Mouse (Mus musculus) layer of hippocampus, adult 9-10 months (tissue): Measurements from ENCODE around the gene Gm11032.
A peak's percentile ranks its signal among the peaks of the same experiment; 100 is the strongest.
"Not testable (repeated sequence)": the region's sequence is repeated elsewhere in the genome, so short reads cannot be mapped to it uniquely, and the experiment has no call there.

ENCODE experiments used
- DNase-seq: peaks from one replicate; pipeline ENCODE4 v3.0.0; 2022; ENCODE audit warnings: low spot score

Gene Gm11032

GRCm38 (mm10) chr11:4620017-4620485 lies at the start of gene Gm11032:
Gene Gm11032 (plus strand): TSS chr11:4620067.
- no peak for DNase-seq

GRCm38 (mm10) chr11:4571491-4571901 lies 48.4 kb upstream of the Gm11032 start:
- peak; percentile 16 for DNase-seq

DNA sequence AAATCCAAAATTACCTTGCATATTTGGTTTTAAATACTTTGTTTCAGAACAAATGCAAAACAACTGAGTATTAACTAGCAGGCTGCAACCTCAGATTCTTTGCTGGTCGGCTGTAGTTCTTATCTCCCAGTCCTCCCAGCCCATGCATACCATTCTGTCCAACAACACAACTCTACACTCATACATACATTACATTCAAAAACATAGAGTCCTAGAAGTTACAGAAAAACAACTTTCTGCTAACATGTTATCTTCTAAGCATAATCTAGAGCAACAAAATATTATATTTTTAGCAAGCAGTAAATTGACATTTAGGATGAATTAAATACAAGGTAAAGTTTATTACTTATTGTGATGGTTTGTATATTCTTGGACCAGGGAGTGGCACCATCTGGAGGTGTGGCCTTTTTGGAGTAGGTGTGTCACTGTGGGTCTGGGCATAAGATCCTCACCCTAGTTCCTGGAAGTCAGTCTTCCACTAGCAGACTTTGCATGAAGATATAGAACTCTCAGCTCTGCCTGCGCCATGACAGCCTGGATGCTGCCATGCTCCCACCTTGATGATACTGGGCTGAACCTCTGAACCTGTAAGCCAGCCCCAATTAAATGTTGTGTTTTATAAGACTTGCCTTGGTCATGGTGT lies 43.7 kb upstream of the Gm11032 start:
- not testable (repeated sequence) for DNase-seq

DNA sequence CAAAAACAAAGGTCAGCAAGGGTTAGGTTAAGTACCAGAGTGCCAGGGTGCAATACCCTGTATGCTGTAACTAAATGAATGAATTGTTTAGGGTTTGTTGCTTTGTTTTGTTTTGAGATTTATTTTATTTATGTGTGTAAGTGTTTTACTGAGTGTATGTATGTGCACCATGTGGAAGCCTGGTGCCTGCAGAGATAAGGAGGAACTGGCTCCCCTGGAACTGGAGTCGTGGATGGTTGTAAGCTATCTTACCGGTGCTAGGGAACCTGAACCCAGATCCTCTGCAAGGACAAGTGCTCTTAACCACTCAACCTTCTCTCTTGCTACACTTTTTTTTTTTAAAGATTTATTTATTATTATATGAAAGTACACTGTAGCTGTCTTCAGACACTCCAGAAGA lies 42.8 kb upstream of the Gm11032 start:
- no peak for DNase-seq

DNA sequence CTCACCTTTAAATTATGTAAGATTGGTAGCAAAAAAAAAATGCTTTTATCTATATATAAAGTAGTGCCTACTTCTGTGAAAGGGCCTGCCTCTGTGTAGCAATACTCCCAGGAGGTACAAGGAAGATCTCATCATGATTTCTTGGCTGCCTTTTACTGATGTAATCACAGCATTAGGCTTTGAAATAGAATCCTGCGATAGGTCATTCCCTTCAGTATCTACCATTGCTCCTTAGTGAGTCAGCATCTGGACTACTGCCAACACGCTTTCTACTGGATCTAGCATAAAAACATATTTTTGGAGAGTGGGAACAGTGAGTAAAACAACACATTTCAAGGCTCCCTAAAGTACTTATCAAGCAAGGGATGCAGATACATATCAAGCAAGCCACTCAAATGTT lies 41.2 kb upstream of the Gm11032 start:
- DNase-seq = no peak

GRCm38 (mm10) chr11:4591811-4592210 lies 28.1 kb upstream of the Gm11032 start:
- DNase-seq = no peak

GRCm38 (mm10) chr11:4593491-4593848 lies 26.4 kb upstream of the Gm11032 start:
- DNase-seq = no peak

- DNase-seq = peak; percentile 12
Measured at GRCm38 (mm10) chr11:4593849-4594607, 25.8 kb upstream of the Gm11032 start.

- peak; percentile 80 for DNase-seq
Measured at GRCm38 (mm10) chr11:4594608-4595500, 25.0 kb upstream of the Gm11032 start, which contains the start of gene Mtmr3. Gene Mtmr3 (minus strand): TSS chr11:4594863.

GRCm38 (mm10) chr11:4598411-4598810 lies 21.5 kb upstream of the Gm11032 start:
- no peak for DNase-seq

DNA sequence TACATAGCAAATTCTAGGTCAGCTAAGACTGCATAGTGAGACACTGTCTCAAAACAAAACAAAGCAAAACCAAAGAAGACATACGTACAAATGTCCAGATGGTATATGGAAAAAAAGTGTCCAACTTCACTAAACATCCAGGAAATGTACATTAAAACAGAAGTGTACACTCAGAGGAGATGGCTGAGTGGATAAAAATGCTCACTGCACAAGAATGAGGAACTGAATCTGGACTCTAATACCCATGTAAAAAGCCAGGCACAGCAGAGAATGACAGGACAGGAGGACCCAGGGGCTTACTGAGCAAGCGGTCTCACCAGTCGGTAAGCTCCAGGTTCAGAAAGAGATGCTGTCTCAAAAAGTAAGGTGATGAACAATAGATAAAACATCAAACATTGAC lies 20.0 kb upstream of the Gm11032 start:
- no peak for DNase-seq

GRCm38 (mm10) chr11:4601890-4602289 lies 18.0 kb upstream of the Gm11032 start:
- DNase-seq = no peak

GRCm38 (mm10) chr11:4602691-4603441 lies 17.0 kb upstream of the Gm11032 start:
- DNase-seq = no peak

GRCm38 (mm10) chr11:4604441-4604840 lies 15.4 kb upstream of the Gm11032 start:
- no peak for DNase-seq

GRCm38 (mm10) chr11:4605414-4605813 lies 14.5 kb upstream of the Gm11032 start:
- no peak for DNase-seq

DNA sequence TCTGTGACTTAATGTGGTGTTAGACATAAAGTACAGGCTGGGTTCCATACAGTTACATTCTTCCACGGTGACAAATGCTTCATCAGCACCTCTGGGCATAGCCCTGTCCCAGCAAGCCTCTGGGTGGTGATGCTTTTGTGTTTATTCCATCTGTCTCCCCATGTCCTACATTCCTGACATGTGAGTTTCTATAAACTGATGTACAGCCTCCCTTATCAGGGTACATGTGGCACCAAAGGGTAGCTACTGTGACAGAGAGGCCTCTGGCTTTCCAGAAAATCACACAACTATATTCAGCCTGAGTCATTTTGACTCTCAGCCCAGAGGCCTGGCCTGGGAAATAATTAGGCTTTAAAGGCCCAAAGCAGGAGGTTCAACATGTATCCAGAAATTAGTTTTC lies 13.3 kb upstream of the Gm11032 start:
- no peak for DNase-seq

- no peak for DNase-seq
Measured at GRCm38 (mm10) chr11:4611904-4612303, 8.0 kb upstream of the Gm11032 start.

DNA sequence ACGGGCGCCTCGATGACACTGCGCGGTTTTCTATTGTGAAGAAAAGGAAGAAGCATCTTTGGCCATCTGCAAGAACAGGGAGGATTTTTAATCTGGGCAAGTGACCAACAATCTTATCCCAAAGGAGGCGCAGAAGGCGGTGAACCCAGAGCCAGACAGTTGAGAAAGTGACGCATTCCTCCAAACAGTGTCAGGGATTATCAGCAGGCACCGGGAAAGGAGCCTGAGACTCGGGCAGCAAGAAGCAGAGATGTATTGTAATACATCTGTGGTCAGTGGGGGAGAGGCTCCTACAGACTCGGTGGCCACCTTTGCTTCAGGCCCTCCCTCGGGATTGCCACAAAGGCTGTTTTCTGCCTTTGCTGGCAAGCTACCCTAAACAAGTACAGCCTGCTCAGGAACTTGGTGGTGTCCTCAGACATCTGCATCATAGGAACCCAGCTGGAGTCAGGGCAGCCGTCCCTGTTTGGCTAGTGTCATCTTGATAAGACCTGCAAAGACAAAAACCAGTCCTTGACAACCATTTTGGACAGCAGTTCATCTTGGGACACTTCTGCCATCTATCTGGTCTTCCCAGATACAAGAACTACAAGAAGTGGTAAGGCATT lies 738 bp downstream of the Gm11032 start:
- DNase-seq = no peak

DNA sequence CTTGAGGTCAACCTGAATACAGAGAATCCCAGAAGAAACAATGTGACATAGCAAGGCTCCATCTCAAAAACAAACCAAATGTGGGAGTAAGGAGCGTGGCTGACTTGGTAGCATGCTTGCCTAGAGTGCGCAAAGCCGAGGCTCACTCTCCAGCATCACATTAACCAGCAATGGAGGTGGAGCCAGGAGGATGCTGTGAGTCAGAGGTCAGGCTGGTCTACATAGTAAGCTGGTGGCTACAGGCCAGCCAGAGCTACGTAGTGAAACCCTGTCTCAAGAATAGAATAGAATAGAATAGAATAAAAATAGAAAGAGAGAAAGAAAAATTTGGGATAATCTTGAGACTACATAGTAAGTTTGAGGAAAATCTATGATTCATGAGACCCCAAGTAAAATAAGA lies 2.0 kb downstream of the Gm11032 start:
- no peak for DNase-seq

- no peak for DNase-seq
Measured at GRCm38 (mm10) chr11:4622442-4622986, 2.6 kb downstream of the Gm11032 start.

GRCm38 (mm10) chr11:4622997-4623396 lies 3.1 kb downstream of the Gm11032 start:
- no peak for DNase-seq
